Mouse (Mus musculus) urinary bladder, postnatal 14 days (tissue): Measurements from ENCODE around the gene Hist4h4.
A peak's percentile ranks its signal among the peaks of the same experiment; 100 is the strongest.
"Not testable (repeated sequence)": the region's sequence is repeated elsewhere in the genome, so short reads cannot be mapped to it uniquely, and the experiment has no call there.

Experiments
- DNase-seq: peaks from one replicate; pipeline ENCODE4 v3.0.0; 2021; ENCODE audit warnings: low spot score

The Hist4h4 gene

GRCm38 (mm10) chr6:136815381-136815780 lies 11.2 kb upstream of the Hist4h4 start:
- no peak for DNase-seq

GRCm38 (mm10) chr6:136813117-136813516 lies 8.9 kb upstream of the Hist4h4 start:
- DNase-seq: no peak

GRCm38 (mm10) chr6:136811196-136811595 lies 7.0 kb upstream of the Hist4h4 start:
- no peak for DNase-seq

- DNase-seq: no peak
These were observed 5.5 kb upstream of the Hist4h4 start for GRCm38 (mm10) chr6:136809673-136810072.

- peak; percentile 75 for DNase-seq
These were observed 4.9 kb upstream of the Hist4h4 start for GRCm38 (mm10) chr6:136809077-136809476.

GRCm38 (mm10) chr6:136808631-136809046 lies 4.4 kb upstream of the Hist4h4 start:
- peak; percentile 52 for DNase-seq

GRCm38 (mm10) chr6:136808014-136808417 lies 3.8 kb upstream of the Hist4h4 start, which contains the start of gene H2afj:
H2afj (plus strand) TSS chr6:136808244.
- DNase-seq: peak; percentile 98

- no peak for DNase-seq
These were observed 3.3 kb upstream of the Hist4h4 start for GRCm38 (mm10) chr6:136807395-136808013.

- no peak for DNase-seq
These were observed 2.6 kb upstream of the Hist4h4 start for GRCm38 (mm10) chr6:136806819-136807218.

GRCm38 (mm10) chr6:136805409-136805775 lies 1.2 kb upstream of the Hist4h4 start:
- DNase-seq: no peak

GRCm38 (mm10) chr6:136804705-136805408 lies 642 bp upstream of the Hist4h4 start:
- no peak for DNase-seq

GRCm38 (mm10) chr6:136803093-136803738 lies 999 bp downstream of the Hist4h4 start:
- no peak for DNase-seq

- DNase-seq: no peak
These were observed 2.9 kb downstream of the Hist4h4 start for GRCm38 (mm10) chr6:136801274-136801673.

GRCm38 (mm10) chr6:136800710-136801109 lies 3.5 kb downstream of the Hist4h4 start:
- DNase-seq: no peak

GRCm38 (mm10) chr6:136797874-136798693 lies 6.1 kb downstream of the Hist4h4 start:
- not testable (repeated sequence) for DNase-seq

- DNase-seq: no peak
These were observed 8.4 kb downstream of the Hist4h4 start for GRCm38 (mm10) chr6:136795850-136796249.

GRCm38 (mm10) chr6:136795110-136795509 lies 9.1 kb downstream of the Hist4h4 start:
- DNase-seq: no peak

- no peak for DNase-seq
These were observed 10.2 kb downstream of the Hist4h4 start for GRCm38 (mm10) chr6:136793831-136794525.

GRCm38 (mm10) chr6:136792884-136793758 lies 11.1 kb downstream of the Hist4h4 start:
- DNase-seq: no peak

GRCm38 (mm10) chr6:136789391-136789971 lies 14.7 kb downstream of the Hist4h4 start:
- peak; percentile 57 for DNase-seq
